Mouse (Mus musculus) testis, adult 2 months (tissue): ENCODE data around the gene Serpine3.
"Not testable (repeated sequence)": the region's sequence is repeated elsewhere in the genome, so short reads cannot be mapped to it uniquely, and the experiment has no call there.

ENCODE experiments used
- CTCF ChIP-seq: fragments of 200-500 bp; IDR thresholded peaks from 2 replicates; pipeline ENCODE4 v1.5.1; 2012; ENCODE audit warnings: low read depth, mild to moderate bottlenecking, inconsistent platforms, low read length, moderate library complexity; ENCODE audit not compliant: control insufficient read depth, insufficient read depth, insufficient replicate concordance
- POLR2A ChIP-seq: fragments of 200-500 bp; IDR thresholded peaks from 2 replicates; pipeline ENCODE4 v1.6.1; 2012; ENCODE audit warnings: low read depth, mild to moderate bottlenecking, inconsistent platforms, low read length, moderate library complexity; ENCODE audit not compliant: control insufficient read depth

- TF ChIP-seq CTCF, POLR2A: not testable (repeated sequence)
Observed at GRCm38 (mm10) chr14:62642368-62642767, 21.1 kb upstream of the Serpine3 start.
